Mouse (Mus musculus) spleen, adult 2 months (tissue): ENCODE measurements around the gene Slc39a7.
"Not testable (repeated sequence)": the region's sequence is repeated elsewhere in the genome, so short reads cannot be mapped to it uniquely, and the experiment has no call there.

ENCODE experiments used
- CTCF ChIP-seq: fragments of 200-500 bp; IDR thresholded peaks from 2 replicates; pipeline ENCODE4 v1.5.1; 2011; ENCODE audit warnings: mild to moderate bottlenecking, inconsistent platforms; ENCODE audit not compliant: insufficient read depth, insufficient read length, insufficient replicate concordance; ENCODE audit errors: extremely low read depth
- POLR2A ChIP-seq: fragments of 200-500 bp; IDR thresholded peaks from 2 replicates; pipeline ENCODE4 v1.6.1; 2011; ENCODE audit warnings: low read depth, low read length, inconsistent platforms

DNA sequence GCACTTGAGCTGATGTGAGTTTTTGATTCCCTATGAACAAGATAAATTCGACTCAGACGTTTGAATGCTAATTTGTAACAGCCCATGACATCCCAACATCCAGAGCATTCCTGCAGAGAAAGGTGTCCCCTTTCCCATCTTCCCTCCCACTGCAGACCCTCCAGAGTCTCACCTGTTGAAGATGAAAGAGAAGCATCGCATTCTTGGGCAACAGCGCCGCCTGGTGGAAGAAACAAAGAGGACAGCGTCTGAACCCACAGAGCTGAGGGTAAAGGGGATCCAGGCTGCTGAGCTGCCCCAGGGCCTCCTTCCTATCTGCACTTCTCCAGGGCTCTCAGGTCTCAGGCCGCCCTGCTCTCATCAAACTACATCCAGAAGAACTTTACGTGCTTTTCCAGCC lies 49.3 kb downstream of the Slc39a7 start:
- not testable (repeated sequence) for TF ChIP-seq POLR2A
- peak; percentile 47; the same call in 1 of the 2 replicates for TF ChIP-seq CTCF
